Mouse (Mus musculus) heart, adult 2 months (tissue): ENCODE measurements around the gene Kmt5b. TPM values are rescaled to one million over a fixed set of nuclear protein-coding genes. Genes with fewer than 3 reads are reported as not detected.

Experiments
- DNase-seq, 2 experiments: peaks; one replicate each; pipeline ENCODE4 v3.0.0; 2021
- H3K27ac ChIP-seq: fragments of 200-600 bp; 2 replicates; pipeline ENCODE4 v1.8.1; 2022
- H3K27me3 ChIP-seq: fragments of 200-500 bp; 2 replicates; pipeline ENCODE4 v1.6.1; 2012; ENCODE audit warnings: mild to moderate bottlenecking, low read length, inconsistent platforms, mixed read lengths; ENCODE audit not compliant: control insufficient read depth, insufficient read depth
- H3K36me3 ChIP-seq: fragments of 200-500 bp; 2 replicates; pipeline ENCODE4 v1.6.1; 2012; ENCODE audit warnings: low read length, inconsistent platforms; ENCODE audit not compliant: control insufficient read depth, insufficient read depth
- H3K4me1 ChIP-seq: fragments of 200-500 bp; 2 replicates; pipeline ENCODE4 v1.6.1; 2011; ENCODE audit warnings: low read length; ENCODE audit not compliant: control insufficient read depth, insufficient read depth
- H3K4me3 ChIP-seq: fragments of 200-600 bp; 2 replicates; pipeline ENCODE4 v1.8.1; 2022
- H3K79me2 ChIP-seq: fragments of 200-500 bp; replicated peaks from 2 replicates; pipeline ENCODE4 v1.6.1; 2012; ENCODE audit warnings: mild to moderate bottlenecking, inconsistent platforms, low read length, moderate library complexity, mixed read lengths; ENCODE audit not compliant: control insufficient read depth, insufficient read depth
- H3K9ac ChIP-seq: fragments of 200-500 bp; 2 replicates; pipeline ENCODE4 v1.6.1; 2012; ENCODE audit warnings: low read depth, mild to moderate bottlenecking, control low read depth, inconsistent platforms, low read length, mixed read lengths
- CTCF ChIP-seq: fragments of 200-600 bp; IDR thresholded peaks from 2 replicates; pipeline ENCODE4 v1.8.1; 2022; ENCODE audit warnings: antibody characterized with exemption, mild to moderate bottlenecking, moderate library complexity
- EP300 ChIP-seq: fragments of 200-500 bp; IDR thresholded peaks from 2 replicates; pipeline ENCODE4 v1.6.1; 2011; ENCODE audit warnings: low read depth, low read length, control low read depth; ENCODE audit not compliant: insufficient read depth
- POLR2A ChIP-seq: fragments of 200-500 bp; IDR thresholded peaks from 2 replicates; pipeline ENCODE4 v1.6.1; 2011; ENCODE audit warnings: mild to moderate bottlenecking, low read depth, low read length, control low read depth; ENCODE audit not compliant: insufficient read depth
- WGBS: fragments of 180-500 bp; shearing (Covaris S2); methylation state at CpG from one replicate; pipeline ENCODE4 v1.1.7; 2018; 5-methylcytosine and 5-hydroxymethylcytosine counted together
- intact Hi-C: fragments of 180-260 bp; cut with DNase I; formaldehyde crosslinking; loops from one replicate; pipeline ENCODE4 v1.15.1; 2025
- polyA plus RNA-seq: library from polyadenylated mRNA; depleted of rRNA; stranded (reverse); fragments of >200 nt; gene quantifications from 2 replicates; pipeline ENCODE4 v1.2.3, GENCODE M21; 2012
- total RNA-seq, 2 experiments: library from RNA; stranded (reverse); gene quantifications; 2 replicates each; pipeline ENCODE4 v1.2.3; 2021

Kmt5b gene
- total and polyA plus RNA-seq, 3 experiments: 9.3 to 30.6 (median 27.9) TPM

DNA sequence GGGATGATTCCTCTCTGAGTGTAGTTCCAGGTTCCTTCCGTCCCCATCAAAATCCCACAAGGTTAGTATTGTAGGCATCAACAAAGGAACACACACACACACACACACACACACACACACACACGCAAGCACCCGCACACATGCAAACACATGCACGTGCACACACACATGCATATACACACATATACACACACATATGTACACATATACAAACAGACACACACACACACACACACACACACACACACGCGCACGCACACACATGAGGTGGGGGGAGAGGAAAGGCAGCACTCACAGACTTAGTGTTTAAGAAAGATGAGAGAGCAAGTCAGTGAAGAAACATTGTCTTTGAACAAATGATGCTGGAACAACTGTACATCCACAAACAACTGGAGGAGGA is 23.9 kb upstream of the Kmt5b start:
- Histone ChIP-seq H3K36me3 (no peaks in the 10 kb centered on the region), H3K27ac (no peak overlapping the region), H3K4me1 (no peaks in the 10 kb centered on the region), H3K79me2 (no peaks in the 10 kb centered on the region), H3K27me3 (no peaks in the 10 kb centered on the region), H3K4me3 (no peak overlapping the region), H3K9ac (no peak overlapping the region)
- 89% methylated on average over 7 of the region's 7 CpGs for WGBS
- TF ChIP-seq EP300: no peak
- no peak for TF ChIP-seq CTCF
- TF ChIP-seq POLR2A: no peak
- intact Hi-C loops: no loop called here
- no peak for DNase-seq

DNA sequence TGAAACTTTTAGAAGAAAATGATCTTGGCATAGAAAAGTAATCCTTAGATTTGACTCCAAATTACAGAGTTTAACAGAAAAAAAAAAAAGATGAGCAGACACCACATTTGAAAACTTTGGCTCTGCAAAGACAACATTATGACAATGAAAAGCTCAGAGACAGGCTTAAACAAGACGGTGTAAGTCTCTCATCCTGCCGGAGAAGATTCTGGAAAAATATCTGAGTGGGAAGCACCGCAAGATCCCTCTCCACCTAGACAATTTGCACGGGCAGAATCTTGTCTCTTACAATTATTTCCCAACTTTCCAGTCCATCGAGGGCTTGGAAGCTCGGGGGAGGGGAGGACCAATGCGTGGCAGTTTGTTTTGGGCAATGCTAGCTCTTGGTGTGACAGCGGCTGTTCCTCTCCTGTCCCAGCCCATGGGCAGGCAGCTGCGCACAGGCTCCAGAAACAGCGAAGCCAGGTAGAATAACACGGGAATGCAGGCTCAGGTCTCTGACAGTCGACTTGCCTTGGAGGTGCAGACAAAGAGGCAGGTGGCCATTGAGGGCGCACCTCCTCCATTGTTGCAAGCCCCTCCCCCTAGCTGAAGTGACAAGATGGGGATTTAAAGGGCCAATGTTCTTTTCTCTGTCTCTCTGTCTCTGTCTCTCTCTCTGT is 23.2 kb upstream of the Kmt5b start:
- WGBS: 2% methylated on average over 13 of the region's 13 CpGs
- Histone ChIP-seq H3K4me1 (no peaks in the 10 kb centered on the region), H3K4me3 (peak overlapping the region; percentile 43), H3K9ac (peak overlapping the region; percentile 61), H3K27ac (peak overlapping the region; percentile 62), H3K36me3 (no peaks in the 10 kb centered on the region), H3K27me3 (no peaks in the 10 kb centered on the region), H3K79me2 (no peaks in the 10 kb centered on the region)
- intact Hi-C loops: no loop called here
- peak; percentile 40; the same call in 1 of the 2 replicates for TF ChIP-seq POLR2A
- no peak for TF ChIP-seq EP300
- peak; percentile 11; the same call in 1 of the 2 replicates for TF ChIP-seq CTCF
- peak; percentile 60 to 66 for DNase-seq

DNA sequence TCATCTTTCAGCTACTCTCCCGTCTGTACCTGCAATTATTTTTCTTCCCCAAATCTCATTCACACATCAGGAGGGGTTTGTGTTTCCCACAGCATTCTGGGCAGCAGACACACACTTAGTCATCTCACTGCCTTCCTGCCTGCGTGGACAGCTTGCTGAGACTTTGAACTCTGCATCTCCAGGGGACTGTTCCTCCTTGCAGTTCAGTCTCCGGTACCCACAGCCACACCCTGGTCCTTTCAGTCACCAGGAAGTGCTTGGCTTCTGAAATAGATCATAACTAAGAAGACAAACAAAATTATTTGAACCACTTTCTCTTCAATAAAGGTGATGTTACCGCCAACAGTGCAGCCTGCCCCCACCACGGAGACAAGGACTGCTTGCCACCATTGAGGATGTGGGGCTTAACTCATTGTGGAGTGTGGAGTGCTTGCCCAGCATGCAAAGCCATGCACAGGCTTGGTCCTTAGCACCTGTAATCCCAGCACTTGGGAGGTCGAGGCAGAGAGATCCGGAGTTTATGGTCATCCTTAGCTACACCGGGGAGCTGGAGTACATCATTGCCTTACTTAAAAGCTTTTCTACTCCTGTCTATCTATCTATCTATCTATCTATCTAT is 14.5 kb upstream of the Kmt5b start:
- Histone ChIP-seq H3K9ac (no peak overlapping the region), H3K36me3 (no peaks in the 10 kb centered on the region), H3K27ac (no peak overlapping the region), H3K4me3 (no peak overlapping the region), H3K79me2 (no peaks in the 10 kb centered on the region), H3K4me1 (no peaks in the 10 kb centered on the region), H3K27me3 (no peaks in the 10 kb centered on the region)
- 39% methylated on average over 8 of the region's 8 CpGs for WGBS
- intact Hi-C loops: no loop called here
- TF ChIP-seq EP300: no peak
- TF ChIP-seq CTCF: no peak
- no peak for TF ChIP-seq POLR2A
- DNase-seq: no peak

DNA sequence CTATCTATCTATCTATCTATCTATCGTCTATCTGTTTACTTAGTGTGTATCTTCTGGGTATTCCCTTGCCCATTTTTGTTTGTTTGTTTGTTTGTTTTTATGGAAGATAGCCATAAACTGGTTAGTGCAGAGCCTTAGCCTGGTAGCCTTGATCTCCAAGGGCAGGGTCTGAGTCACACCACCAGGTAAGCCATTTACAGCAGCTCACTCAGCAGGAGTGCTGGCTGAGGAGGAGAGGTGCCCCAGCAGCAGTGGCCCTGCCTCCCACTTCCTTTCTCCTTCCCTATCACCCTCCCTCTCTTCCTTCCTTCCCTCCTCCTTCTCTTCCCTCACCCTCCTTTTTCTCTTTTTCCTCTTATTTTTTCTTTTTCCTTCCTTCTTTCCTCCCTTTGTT is 14.0 kb upstream of the Kmt5b start:
- Histone ChIP-seq H3K27ac (no peak overlapping the region), H3K27me3 (no peaks in the 10 kb centered on the region), H3K79me2 (no peaks in the 10 kb centered on the region), H3K36me3 (no peaks in the 10 kb centered on the region), H3K4me3 (no peak overlapping the region), H3K9ac (no peak overlapping the region), H3K4me1 (no peaks in the 10 kb centered on the region)
- WGBS: 65% methylated on average over 1 of the region's 1 CpGs
- DNase-seq: no peak
- TF ChIP-seq POLR2A (no peak), EP300 (no peak), CTCF (no peak)
- intact Hi-C loops: no loop called here

DNA sequence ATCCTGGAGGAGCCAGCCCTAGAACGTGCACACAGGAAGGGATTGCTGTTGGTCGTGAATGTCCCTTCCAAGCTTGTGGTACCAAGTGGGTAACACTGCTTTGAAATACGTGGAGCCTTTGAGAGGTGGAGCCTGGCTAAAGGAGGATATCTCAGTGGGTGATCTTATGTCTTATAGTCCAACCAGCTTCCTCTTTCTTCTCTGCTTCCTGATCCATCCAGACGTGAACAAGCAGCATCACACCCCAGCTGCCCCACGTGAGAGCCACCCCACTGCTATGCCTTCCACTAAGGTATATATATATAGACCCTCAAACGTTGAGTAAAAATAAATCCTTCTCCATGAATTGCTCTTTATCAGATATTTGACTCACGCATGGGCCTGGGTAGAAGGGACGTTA is 13.5 kb upstream of the Kmt5b start:
- intact Hi-C loops: no loop called here
- no peak overlapping the region for H3K4me3 ChIP-seq
- no peaks in the 10 kb centered on the region for H3K36me3 ChIP-seq
- H3K27me3 ChIP-seq: no peaks in the 10 kb centered on the region
- H3K9ac ChIP-seq: no peak overlapping the region
- H3K4me1 ChIP-seq: no peaks in the 10 kb centered on the region
- no peak for DNase-seq
- WGBS: 33% methylated on average over 8 of the region's 8 CpGs
- no peak overlapping the region for H3K27ac ChIP-seq
- TF ChIP-seq CTCF: no peak
- TF ChIP-seq POLR2A: no peak
- TF ChIP-seq EP300: no peak
- H3K79me2 ChIP-seq: no peaks in the 10 kb centered on the region

DNA sequence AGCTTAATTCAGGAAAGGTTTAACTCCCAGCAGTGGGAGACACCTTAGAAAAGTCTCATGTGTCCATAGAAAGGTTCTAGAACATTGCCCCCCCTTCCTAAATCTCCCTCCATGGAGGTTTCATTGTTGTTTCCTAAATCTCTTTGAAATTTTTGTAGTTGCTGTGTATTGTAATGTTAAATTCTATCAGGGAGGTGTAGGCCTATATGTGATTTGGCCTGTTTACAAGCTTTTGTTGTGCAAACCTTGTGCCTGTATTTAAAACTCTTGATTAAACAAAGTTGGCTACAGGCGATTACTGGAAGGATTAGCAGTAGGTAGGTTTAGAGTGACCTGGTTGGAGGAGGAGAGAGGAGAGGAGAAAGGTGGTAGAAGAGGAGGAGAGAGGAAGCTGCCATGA is 9.4 kb upstream of the Kmt5b start:
- intact Hi-C loops: no loop called here
- TF ChIP-seq CTCF (no peak), POLR2A (no peak), EP300 (no peak)
- Histone ChIP-seq H3K79me2 (no peaks in the 10 kb centered on the region), H3K36me3 (no peaks in the 10 kb centered on the region), H3K4me3 (no peak overlapping the region), H3K27ac (no peak overlapping the region), H3K27me3 (no peaks in the 10 kb centered on the region), H3K4me1 (no peaks in the 10 kb centered on the region), H3K9ac (no peak overlapping the region)
- 62% methylated on average over 1 of the region's 1 CpGs for WGBS
- no peak for DNase-seq
